Mouse (Mus musculus): ENCODE data around the gene Borcs7.

The Borcs7 gene

GRCm38 (mm10) chr19:46689460-46690372 is at the start of gene Borcs7:
TSS of gene Borcs7 (plus strand) at chr19:46689906.
- peak; percentile 87 for DNase-seq

DNA sequence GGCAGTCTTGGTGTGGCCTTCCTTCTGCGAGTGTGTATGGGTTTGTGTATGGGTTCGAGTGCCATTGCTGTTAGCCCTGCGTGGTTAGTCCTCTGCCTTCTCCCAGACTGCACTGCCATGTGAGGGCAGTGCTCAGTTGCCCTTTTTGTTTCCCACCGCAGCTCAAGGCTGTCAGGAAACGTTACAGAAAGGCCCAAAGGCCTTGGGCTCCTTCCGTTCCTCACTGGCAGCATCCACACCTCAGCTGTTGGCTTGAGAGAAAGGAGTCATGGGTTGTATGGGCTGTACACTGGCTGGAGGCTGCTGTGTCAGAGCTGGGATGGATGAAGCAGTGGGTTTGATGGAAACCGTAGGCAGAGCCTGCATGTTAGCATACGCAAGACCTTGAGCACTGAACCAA is 48.9 kb upstream of the Borcs7 start:
- DNase-seq, result no peak

DNA sequence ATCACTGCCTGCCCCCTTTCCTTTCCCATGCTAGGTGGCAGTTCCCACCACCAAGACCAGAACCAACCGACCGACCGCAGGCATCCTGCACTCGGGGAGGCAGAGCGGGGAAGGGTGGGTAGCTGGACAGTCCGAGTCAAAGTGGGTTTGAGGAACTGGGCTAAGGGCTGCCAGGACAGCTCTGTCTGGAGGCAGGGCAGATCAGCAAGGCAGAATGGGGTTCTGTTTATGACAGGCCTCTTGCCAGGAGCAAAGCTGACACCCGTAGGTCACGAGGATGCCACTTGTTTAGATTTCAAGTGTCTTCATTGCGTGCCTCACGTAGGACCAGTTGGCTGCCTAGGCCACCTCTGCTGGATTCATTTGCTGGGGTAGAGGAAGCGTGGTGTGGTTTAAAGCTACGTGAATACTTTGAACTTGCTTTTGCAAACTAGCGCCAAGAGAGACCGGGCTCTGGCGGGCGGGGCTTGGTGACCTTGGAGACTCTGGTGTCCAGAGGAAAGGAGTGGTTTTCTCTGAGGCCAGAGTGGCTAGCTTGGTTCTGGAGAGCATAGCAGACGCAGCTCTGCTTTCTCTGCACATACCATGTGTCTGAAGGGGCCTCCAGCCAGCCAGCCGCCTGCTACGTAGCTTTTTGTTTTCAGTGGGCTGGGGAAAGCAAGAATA is 48.2 kb upstream of the Borcs7 start:
- no peak for DNase-seq

DNA sequence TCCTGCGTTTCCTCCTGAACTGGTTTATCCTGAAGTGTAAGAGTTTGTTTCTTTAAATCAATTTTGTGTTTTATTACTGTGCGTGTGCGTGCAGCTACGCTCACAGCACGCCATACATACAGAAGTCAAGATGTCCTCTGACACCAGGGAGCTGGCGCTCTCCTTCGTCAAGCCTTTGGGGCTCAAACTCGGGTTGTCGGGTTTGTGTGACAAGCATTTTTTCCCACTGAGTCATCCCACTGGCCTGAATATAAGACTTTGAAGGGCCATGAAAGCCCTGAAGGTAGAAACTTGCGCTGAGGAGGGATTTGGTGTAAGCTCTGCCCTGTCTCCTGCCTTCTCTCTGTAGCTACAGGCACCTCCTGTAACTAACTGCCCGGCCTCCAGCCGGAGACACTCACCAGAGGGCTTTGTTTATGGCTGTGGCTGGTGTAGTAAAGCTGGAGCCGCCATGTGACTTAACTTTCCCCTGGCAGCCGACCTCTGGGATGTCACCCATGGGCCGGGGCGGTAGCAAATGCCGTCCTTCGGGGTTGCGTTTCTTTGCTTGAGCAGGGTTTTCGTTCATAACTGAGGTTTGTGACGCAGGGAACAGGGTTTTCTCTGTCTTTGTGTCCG is 47.5 kb upstream of the Borcs7 start:
- no peak for DNase-seq

- no peak for DNase-seq
Observed at GRCm38 (mm10) chr19:46643236-46643635, 46.5 kb upstream of the Borcs7 start.

GRCm38 (mm10) chr19:46644343-46644792 is 45.3 kb upstream of the Borcs7 start:
- DNase-seq, result no peak

DNA sequence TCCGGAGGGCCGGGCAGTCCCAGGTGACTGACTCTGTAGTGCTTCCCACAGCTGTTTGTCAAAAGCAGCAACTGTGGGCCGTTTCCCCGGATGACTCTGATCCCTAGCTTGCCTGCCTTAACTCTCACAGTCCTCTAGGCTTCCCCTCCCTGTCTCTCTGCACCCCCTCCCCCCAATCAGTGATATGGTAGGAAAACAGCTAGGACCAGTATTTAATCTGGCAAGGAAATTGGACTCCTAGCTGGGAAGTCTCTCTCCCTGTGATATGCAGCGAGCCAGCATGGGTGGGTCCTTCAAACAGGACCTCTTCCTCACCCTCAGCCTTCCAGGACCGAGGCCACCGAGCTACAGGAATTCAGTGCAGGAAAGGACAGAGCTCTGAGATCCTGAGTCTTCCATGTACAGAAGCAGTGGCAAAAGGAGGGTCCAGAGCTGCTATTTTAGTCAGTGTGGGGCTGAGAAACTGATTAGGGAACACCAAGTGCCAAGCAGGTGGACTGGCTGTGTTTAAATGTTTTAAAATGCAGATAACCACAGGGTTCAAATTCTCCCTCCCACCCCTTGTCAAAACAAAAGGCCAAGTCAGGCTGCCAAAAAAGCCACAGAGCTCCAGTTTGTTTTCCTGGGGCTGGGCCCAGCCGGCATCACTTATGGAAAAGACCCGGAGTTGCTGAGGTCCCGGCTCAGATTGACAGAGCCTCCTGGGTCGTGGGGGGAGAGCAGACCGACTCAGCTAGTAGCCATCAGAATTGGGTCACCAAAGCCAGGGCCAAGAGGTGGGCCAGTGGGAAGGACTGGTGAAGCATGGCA is 44.7 kb upstream of the Borcs7 start:
- no peak for DNase-seq

- no peak for DNase-seq
Observed at GRCm38 (mm10) chr19:46646041-46646481, 43.6 kb upstream of the Borcs7 start.

DNA sequence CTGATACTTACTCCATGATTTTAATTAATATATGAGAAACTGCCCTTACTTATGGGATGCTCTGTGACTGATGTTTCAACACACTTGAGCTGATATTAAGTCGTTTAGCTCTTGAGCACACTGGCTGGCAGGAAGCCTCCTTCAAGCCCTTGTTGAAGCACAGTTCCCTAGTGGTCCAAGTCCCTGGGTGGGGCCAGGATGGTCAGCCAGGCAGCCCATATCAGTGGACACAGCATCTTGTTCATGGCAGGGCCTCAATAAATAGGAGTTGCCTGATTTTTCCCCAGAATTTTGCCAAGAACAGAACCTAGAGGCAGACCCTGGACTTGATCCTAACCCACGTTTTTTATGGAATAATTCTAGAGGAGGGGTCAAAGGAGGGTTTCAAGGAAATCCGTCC is 42.5 kb upstream of the Borcs7 start:
- no peak for DNase-seq

GRCm38 (mm10) chr19:46647850-46648249 is 41.9 kb upstream of the Borcs7 start:
- DNase-seq, result no peak

DNA sequence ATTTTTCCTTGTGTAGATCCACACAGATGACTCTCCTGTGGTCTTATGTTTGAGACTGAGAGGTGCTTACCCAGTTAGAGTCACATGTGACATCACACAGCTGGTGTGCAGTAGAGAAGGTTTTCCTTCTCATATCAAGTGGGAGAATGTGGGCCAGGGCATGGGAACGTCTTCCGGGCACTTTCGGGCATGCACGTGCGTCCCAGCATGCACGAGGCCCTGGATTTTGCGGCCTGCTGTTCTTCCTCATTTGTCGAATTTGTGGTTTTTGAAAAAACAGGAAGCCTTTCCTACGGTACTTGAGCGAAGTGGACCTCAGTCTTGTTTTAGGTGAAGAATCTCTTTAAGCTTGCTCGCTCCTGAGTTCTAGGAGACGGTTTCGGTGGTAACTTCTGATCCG is 41.1 kb upstream of the Borcs7 start:
- no peak for DNase-seq

GRCm38 (mm10) chr19:46653188-46653587 is 36.5 kb upstream of the Borcs7 start:
- DNase-seq, result no peak

DNA sequence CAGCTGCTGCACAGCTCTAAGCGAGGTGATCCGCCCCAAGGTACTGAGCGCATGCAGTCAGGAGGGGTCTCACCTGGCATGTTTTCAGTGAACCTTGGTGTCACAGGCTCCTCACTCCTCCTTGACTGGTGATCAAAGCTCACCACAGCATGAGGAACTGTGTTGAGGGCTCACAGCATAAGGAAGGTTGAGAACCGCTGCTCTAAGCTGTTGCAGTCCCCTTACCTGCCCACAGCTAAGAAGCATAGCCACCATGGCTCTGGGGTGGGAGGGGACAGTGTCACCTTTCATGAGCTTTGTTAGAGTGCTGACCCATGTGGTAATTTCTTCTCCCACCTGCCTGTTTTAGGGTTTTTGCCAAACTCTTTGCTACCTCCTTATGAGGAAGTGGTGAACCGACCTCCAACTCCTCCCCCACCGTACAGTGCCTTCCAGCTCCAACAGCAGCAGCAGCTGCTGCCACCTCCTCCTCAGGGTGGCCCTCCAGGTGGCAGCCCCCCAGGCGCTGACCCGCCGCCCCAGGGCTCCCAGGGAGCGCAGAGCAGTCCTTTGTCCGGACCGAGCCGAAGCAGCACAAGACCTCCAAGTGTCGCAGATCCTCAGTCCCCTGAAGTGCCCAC is 36.0 kb upstream of the Borcs7 start:
- peak; percentile 65 for DNase-seq

GRCm38 (mm10) chr19:46655626-46656025 is 34.1 kb upstream of the Borcs7 start:
- no peak for DNase-seq

- no peak for DNase-seq
Observed at GRCm38 (mm10) chr19:46656151-46656840, 33.4 kb upstream of the Borcs7 start.

DNA sequence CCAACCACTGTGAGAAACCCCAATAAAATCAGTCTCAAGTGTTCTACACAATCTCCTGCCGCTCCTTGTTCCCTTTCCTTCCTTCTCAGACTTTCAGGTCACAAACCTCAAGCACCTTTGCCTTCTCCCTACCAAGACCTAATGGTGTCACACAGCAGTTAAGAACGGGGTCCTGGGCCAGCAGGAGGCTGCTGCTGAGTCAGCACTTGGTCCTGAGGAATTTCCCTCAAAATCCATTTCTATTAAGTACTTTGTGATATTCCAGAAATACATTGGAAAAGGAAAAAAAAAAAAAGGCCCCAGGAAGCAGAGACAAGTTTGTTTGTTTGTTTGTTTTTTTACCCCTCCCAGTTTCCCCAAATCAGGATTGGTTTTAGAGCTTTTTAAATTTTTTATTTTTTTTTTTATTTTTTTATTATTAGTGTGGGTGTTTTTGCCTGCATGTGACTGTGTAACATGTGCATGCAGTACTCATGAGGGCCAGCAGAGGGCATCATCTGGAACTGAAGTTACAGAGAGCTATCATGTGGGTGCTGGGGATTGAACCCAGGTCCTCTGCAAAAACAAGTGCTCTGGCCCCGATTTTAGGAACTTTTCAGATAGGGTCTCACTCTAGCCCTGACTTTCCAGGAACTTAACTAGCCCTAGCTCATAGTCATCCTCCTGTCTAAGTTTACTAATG is 32.2 kb upstream of the Borcs7 start:
- peak; percentile 45 for DNase-seq

- DNase-seq, result no peak
Observed at GRCm38 (mm10) chr19:46658348-46658747, 31.4 kb upstream of the Borcs7 start.

- no peak for DNase-seq
Observed at GRCm38 (mm10) chr19:46658851-46659250, 30.9 kb upstream of the Borcs7 start.

GRCm38 (mm10) chr19:46661511-46661910 is 28.2 kb upstream of the Borcs7 start:
- DNase-seq, result no peak

DNA sequence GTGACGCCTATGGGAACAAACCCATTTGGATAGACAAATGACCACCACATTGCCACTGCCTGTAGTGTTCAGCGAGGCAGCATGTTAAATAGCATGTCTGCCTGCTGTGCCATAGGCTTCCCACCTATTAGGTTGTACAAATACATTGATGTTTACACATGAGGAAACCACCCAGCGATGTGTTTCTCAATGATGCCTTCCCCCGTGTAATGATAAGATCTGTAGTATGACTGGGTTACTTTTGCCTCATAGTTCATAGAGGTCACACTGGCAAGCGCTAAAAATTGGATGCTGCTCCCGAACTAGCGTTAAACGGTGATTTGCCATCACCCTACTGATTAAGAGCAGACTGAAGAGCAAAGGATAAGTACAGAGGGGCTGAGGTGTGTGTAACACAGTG is 27.5 kb upstream of the Borcs7 start:
- DNase-seq, result no peak

DNA sequence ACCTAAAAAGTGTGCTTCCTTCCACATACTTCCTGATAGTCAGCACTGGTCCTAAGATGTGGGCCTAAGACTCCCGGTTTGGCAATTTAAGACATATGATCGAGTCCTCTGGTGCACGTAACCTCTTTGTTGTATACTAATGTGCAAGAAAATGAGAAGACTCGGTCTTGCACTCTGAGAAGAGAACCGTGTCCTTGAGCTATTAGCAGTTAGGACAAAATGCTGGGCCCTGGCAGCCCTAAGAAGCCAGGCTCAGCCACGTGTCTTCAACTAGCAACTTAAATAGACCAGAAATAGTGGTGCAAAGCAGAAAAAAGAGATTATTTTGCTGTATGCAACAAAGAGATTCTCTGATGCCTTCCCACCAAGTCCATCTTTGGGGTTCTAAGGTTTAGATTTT is 26.9 kb upstream of the Borcs7 start:
- no peak for DNase-seq
